Mouse (Mus musculus): Measurements from ENCODE around the gene Mff. TPM values are rescaled to one million over a fixed set of nuclear protein-coding genes. Genes with fewer than 3 reads are reported as not detected.

Mff gene
- polyA plus RNA-seq (2012; fragmentation: generic; extraction: Trizol) = 10 to 100 TPM in 1 of 2 experiments, 1 to 10 TPM in 1; 7.8 to 61.5 TPM

GRCm38 (mm10) chr1:82724339-82725025 lies at the start of gene Mff:
TSS of gene Mff (plus strand) at chr1:82724890.

GRCm38 (mm10) chr1:82768269-82768668 lies 43.6 kb downstream of the Mff start, which contains the start of gene Tm4sf20:
TSS of gene Tm4sf20 (minus strand) at chr1:82768461.

GRCm38 (mm10) chr1:82771022-82771586 lies 46.4 kb downstream of the Mff start, which contains the start of gene Gm47791:
TSS of gene Gm47791 (minus strand) at chr1:82771243.

Other genes with a start within 250 kb of the Mff start
- under 1 TPM; 0.02 to 0.04 TPM for gene Col4a4, start 138.0 kb upstream of the Mff start, polyA plus RNA-seq (2012; fragmentation: generic; extraction: Trizol)
- under 1 TPM; under 0.01 to 0.01 TPM for gene Col4a3, start 138.0 kb upstream of the Mff start, polyA plus RNA-seq (2012; fragmentation: generic; extraction: Trizol)
- gene Tm4sf20, start 43.6 kb downstream of the Mff start, polyA plus RNA-seq (2012; fragmentation: generic; extraction: Trizol) = not detected
- gene Gm47791, start 46.4 kb downstream of the Mff start, polyA plus RNA-seq (2012; fragmentation: generic; extraction: Trizol) = not detected
- 10 to 100 TPM in 1 of 2 experiments, 1 to 10 TPM in 1; 7.0 to 11.2 TPM for gene Agfg1, start 114.6 kb downstream of the Mff start, polyA plus RNA-seq (2012; fragmentation: generic; extraction: Trizol)
- not detected for gene A030005L19Rik, start 188.4 kb downstream of the Mff start, polyA plus RNA-seq (2012; fragmentation: generic; extraction: Trizol)
- gene A030014E15Rik, start 200.0 kb downstream of the Mff start, polyA plus RNA-seq (2012; fragmentation: generic; extraction: Trizol) = not detected
- not detected for gene Gm6217, start 206.5 kb downstream of the Mff start, polyA plus RNA-seq (2012; fragmentation: generic; extraction: Trizol)
- gene A030003K21Rik, start 218.5 kb downstream of the Mff start, polyA plus RNA-seq (2012; fragmentation: generic; extraction: Trizol) = not detected
- gene Gm7544, start 231.1 kb downstream of the Mff start, polyA plus RNA-seq (2012; fragmentation: generic; extraction: Trizol) = not detected
- gene Gm47955, start 235.4 kb downstream of the Mff start, polyA plus RNA-seq (2012; fragmentation: generic; extraction: Trizol) = not detected